49 mouse cellular contexts compared by ENCODE assay signal in genomic region chr10:128209311-128210009, GRCm38 (mm10). TPM values are rescaled to one million over a fixed set of nuclear protein-coding genes. Genes with fewer than 3 reads are reported as not detected.
"Had no signal": no experiment of that assay in that cellular context is flagged by ENCODE, and none has a peak within 500 bp of the region (broad histone marks: within the 10 kb centered on the region; RNA-seq: fewer than 3 reads in every experiment).

No protein-coding gene starts in this region.

- H3K9ac ChIP-seq: heart, embryonic 15.5 days; hindbrain, embryonic 12.5 days; hindbrain, embryonic 14.5 days; hindbrain, embryonic 15.5 days; intestine, embryonic 15.5 days; kidney, embryonic 15.5 days had no signal

- H3K27me3 ChIP-seq: intestine, embryonic 15.5 days had no signal

- H3K4me3 ChIP-seq: heart, embryonic 15.5 days; hindbrain, embryonic 12.5 days; hindbrain, embryonic 13.5 days; hindbrain, embryonic 15.5 days; intestine, embryonic 15.5 days; layer of hippocampus, adult 2 months had no signal

- H3K4me2 ChIP-seq: heart, embryonic 11.5 days; hindbrain, embryonic 12.5 days; hindbrain, embryonic 13.5 days; hindbrain, embryonic 14.5 days; hindbrain, embryonic 15.5 days; kidney, embryonic 15.5 days had no signal

- DNase-seq: heart, postnatal 10 days; heart, postnatal 14 days; heart, postnatal 36 days; heart, postnatal 4 days; kidney, adult 11 months; kidney, adult 18-20 months; kidney, adult 2 months; kidney, adult 8-10 months; kidney, adult 9 months; kidney, postnatal 10 days; kidney, postnatal 14 days; kidney, postnatal 25 days; kidney, postnatal 36 days; kidney, postnatal 4 days; layer of hippocampus, adult 9-11 months; layer of hippocampus, postnatal 36 days had no signal

- H3K36me3 ChIP-seq: heart, embryonic 15.5 days; hindbrain, embryonic 15.5 days; intestine, embryonic 15.5 days had no signal

- ATAC-seq: hindbrain, embryonic 16.5 days; hindbrain, postnatal 0 days; inflammation-experienced regulatory T-cells, adult 6 months; intestine, embryonic 15.5 days; intestine, embryonic 16.5 days; intestine, postnatal 0 days had no signal

- H3K9me3 ChIP-seq: heart, embryonic 10.5 days; heart, embryonic 12.5 days; heart, embryonic 13.5 days; heart, embryonic 15.5 days; hindbrain, embryonic 10.5 days; hindbrain, embryonic 12.5 days; hindbrain, embryonic 13.5 days; hindbrain, embryonic 15.5 days; intestine, embryonic 15.5 days; kidney, embryonic 15.5 days had no signal

- H3K27ac ChIP-seq: heart, embryonic 10.5 days; heart, embryonic 13.5 days; heart, embryonic 15.5 days; hindbrain, embryonic 10.5 days; hindbrain, embryonic 12.5 days; hindbrain, embryonic 13.5 days; hindbrain, embryonic 14.5 days; hindbrain, embryonic 15.5 days; hindbrain, postnatal 0 days; intestine, embryonic 15.5 days; kidney, embryonic 15.5 days; kidney, postnatal 0 days; layer of hippocampus, adult 2 months had no signal

RNA-seq across cellular contexts. Expression of gene Mip, which starts 16.2 kb away (rescaled TPM):
- total RNA-seq: heart, postnatal 10 days; heart, postnatal 14 days; heart, postnatal 25 days; heart, postnatal 36 days; heart, postnatal 4 days; layer of hippocampus, adult 18-20 months; layer of hippocampus, adult 2 months; layer of hippocampus, postnatal 10 days; layer of hippocampus, postnatal 14 days; layer of hippocampus, postnatal 25 days; layer of hippocampus, postnatal 36 days; left cerebral cortex, adult 18-20 months had no signal
- polyA plus RNA-seq: heart, embryonic 10.5 days; heart, embryonic 11.5 days; heart, embryonic 12.5 days; heart, embryonic 13.5 days; heart, embryonic 14.5 days; heart, embryonic 15.5 days; heart, embryonic 16.5 days; heart, postnatal 0 days; hindbrain, embryonic 11.5 days; hindbrain, embryonic 12.5 days; hindbrain, embryonic 15.5 days; hindbrain, postnatal 0 days; inflammation-experienced regulatory T-cells, adult 6 months; intestine, embryonic 14.5 days; intestine, postnatal 0 days; kidney, adult 2 months; kidney, embryonic 14.5 days; kidney, embryonic 15.5 days; kidney, embryonic 16.5 days; kidney, postnatal 0 days; large intestine, adult 2 months had no signal
